Mouse (Mus musculus) skeletal muscle tissue, adult 2 months (tissue): Measurements from ENCODE around the gene Irx6.
A peak's percentile ranks its signal among the peaks of the same experiment; 100 is the strongest.

Experiments
- DNase-seq: peaks from one replicate; pipeline ENCODE4 v3.0.0-alpha.2; 2012; ENCODE audit warnings: low read depth, low spot score

Gene Irx6

DNA sequence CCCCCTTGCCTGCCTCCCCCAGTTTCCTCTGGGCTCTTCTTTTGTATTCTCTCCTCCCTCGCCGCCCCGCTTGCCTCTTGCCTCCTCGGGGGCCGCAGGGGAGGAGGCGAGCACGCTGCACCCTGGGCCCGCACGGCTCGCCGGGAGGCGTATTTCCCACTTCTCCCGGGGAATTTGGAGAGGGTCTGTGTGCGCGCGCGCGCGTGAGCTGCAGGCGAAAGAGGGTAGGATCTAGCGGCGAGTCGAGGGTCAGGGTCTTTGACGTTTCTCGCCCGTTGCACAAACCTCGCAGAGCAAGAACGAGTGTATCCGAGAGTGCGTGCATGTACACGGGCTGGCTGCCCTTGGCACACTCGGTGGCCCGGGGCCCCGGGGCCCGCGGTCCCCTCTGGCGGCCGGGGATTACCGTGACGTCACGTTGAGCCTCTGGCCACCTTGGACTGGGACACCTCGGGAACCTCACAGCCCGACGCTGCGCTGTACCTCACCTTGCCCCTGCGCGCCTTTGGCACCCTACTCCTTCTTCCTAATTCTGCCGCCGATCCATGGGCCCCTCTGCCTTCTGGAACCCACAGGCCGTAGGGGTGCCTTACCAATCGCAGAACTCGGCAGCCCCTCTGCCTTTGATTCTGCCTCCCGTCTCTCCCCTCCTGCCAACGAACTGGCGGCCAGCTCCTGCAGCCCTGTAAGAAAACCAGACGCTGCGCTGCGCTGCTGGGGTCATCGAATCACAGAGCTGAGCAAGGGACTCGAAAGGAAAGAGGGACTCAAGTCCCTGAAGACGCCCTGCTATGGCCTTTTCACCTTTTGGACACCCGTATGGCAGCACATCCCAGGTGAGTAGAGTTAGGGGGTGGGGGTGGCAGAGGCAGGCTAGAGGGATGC is at the start of gene Irx6:
Irx6 (plus strand) TSS at position 45 of the 885 bp plus-strand sequence.
- no peak for DNase-seq

DNA sequence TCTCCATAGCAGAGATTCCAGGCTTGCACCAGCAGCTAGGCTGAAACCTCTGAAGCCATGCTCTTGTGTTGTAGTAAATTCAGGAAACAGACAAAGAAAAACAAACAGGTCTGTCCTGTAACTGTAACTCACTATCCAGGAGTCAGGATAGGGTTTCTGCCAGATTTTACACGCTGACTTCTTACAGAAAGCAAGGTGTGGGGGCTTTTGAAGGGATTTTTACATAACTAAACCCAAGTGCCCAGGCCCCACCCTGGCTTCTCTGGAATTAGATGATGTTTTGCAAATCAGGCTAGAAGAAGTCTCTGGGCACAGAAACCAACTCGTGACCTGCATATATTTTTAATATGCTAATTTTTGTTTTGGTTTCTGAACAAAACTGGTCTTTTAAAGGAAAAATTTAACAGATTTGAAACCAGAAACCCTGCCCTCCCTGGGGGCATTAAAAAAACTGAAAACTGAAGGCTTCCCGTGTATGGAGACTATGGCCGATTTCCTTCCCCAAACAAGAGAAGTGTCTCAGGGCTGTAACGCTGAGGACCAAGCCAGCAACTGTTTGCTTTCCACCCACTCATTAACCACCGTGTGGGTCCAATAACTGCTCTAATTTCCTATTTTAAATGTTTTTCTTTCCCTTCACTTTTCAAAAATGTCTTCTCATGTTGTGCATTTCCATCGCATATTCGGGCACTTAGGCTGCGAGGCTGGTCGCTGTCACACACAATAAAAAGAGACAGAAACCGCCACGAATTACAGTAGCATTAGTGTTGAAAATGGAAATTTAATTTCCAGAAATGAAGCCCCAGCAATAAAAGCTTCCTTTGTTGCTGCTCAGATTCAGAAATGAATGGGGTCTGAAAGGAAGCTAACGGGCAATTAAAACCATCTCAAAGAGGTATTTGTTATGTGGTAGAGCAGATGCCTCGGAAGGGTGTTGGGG is 45.1 kb upstream of the Irx6 start:
- DNase-seq: no peak

DNA sequence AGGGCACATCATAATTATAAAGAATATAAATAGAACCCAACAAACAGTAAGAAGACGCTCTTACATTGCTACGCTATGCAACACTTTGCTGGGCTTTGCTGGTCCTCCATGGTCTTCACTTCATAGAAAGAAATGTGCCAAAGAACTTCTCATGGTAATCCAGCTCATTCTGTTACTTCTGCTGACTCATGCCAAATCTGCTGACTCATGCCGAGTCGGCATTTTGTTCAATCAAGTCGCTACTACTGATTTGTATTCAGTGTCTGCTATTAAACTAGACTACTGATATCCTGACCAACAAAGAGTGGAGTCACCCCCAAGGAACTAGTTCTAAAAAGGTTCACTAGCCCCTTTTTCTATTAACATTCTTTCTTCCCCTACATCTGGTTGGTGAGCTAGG is 40.9 kb upstream of the Irx6 start:
- no peak for DNase-seq

DNA sequence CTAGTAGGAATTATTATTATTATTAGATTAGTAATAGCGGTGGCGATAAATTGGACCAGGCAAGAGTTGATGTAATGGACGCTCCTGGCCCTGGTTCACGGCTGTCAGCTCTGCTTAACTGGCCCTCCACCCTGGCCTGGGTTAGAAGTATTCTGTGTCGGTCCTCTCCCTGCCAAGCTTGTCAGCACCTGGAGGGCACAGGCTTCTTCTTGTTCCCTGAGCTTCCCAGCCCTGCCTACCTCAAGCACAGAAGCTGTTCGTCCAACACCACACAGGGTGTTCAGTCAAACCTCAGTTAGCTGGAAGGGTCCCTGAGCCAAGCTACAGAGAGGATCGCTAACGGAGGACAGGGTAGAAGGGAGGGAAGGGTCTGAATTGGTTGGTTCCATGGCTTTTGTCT is 33.3 kb upstream of the Irx6 start:
- no peak for DNase-seq

DNA sequence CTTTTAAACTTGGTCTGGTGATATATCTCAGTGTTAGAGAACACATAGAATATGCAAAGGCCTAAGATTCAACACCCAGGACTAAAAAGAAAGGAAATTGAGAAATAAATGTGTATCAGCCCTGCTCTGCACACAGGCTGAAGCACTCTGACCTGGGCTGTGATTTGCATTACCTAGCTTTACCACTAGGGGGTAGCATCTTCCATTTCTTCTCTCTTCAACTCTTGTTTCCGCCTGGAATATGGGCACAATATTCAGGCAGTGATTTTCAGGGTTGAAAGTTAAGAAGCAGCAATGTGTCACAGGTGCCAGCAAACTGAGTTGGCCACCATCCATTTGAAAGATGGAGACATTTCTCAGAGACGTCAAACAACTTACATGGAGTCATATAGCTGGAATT is 27.5 kb upstream of the Irx6 start:
- DNase-seq: no peak

DNA sequence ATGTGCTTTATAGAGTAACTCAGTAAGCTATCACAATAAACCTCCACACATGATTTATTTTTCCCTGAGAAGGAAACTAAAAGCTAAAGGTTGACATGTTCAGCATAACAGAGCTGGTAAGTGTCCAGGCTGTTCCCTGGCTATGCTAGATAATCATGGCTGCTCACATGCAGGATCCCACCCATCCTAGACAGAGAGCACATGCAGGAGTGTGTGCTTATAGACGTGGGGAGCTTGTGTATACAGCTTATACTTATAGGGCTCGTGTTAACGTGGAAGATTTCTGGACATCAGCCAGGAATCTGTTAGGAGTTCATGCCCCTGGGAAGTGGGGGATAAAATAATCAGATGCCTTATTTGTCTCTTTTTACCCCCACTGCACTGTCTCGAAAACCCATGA is 9.9 kb upstream of the Irx6 start:
- no peak for DNase-seq

DNA sequence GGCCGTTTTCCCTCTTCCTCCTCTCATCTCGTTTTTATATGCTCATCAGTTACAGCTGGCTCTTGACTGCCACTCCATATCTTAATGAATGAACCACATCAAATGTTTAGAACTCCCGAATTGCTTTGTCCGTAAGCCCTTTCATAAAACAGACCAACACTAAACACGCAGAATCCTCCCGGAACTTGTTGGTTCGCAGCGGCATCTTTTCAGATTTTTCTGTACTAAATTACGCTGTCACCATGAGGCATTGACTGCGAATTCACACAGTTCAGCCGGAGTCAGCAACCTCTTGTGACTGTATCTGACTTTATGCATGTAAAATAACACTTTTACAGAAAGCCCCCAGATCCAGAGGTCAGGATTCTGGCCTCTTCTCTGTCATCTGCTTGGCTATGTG is 3.9 kb upstream of the Irx6 start:
- DNase-seq: no peak

DNA sequence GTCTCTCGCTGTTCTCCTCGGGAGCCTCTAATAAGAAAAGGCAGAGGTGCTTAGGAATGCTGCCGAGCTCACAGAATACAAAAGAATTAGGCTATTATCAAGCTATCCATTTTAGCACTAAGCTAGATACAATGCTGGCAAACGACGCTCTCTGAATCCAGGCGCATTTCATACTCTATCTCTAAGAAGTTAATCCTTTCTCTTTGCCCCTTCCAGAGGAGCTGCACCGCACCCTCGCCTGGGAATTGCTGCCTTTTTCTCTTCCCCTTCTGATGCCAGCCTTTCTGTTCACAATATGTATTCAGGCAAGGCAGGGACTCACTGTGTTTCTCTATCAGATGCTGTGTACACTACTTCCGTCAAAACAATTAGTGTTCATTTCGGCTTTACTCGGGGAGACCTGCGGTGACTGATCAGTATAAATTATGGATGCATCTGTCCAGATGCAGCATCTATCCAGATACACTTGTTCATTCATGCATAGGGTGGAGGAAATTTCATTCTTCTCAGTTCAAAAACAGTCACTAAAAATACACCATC is 3.4 kb upstream of the Irx6 start:
- DNase-seq: no peak

DNA sequence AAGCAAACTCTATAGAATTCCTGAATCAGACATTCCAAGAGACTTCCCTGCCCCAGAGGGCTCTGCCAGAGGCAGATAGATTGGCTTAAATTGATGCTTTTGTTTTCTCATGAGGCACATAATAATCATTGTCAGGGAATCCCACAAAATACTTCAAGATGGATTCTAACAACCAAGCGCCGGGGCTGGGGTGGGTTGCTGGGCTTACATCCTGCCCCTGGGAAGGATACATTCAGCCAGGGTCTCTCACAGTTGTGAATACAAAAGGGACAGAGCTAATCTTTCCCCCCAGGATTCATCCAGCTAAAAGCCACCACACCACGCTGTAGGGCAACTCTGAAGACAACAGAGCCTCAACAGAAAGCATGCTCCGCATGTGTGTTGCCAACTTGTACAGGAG is 2.2 kb upstream of the Irx6 start:
- DNase-seq: no peak

DNA sequence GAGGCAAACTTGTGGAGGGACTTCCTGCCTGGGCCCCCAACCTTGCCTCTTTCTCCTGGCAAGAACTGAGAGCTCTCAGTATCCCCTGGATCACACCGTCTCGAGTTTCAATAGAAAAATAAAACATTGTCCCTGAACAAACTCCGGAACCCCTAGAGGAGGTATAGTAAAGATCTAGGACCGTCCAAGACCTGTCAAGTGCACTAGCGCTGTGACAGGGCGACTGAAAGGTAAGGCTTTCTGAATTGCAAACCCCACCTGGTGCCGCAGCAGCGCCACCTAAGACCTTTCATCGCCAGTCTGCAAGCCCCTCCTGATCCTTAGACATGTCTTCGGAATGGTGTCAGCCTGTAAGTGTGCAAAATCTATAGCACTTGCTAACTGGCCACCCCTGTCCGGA is 987 bp upstream of the Irx6 start:
- no peak for DNase-seq

DNA sequence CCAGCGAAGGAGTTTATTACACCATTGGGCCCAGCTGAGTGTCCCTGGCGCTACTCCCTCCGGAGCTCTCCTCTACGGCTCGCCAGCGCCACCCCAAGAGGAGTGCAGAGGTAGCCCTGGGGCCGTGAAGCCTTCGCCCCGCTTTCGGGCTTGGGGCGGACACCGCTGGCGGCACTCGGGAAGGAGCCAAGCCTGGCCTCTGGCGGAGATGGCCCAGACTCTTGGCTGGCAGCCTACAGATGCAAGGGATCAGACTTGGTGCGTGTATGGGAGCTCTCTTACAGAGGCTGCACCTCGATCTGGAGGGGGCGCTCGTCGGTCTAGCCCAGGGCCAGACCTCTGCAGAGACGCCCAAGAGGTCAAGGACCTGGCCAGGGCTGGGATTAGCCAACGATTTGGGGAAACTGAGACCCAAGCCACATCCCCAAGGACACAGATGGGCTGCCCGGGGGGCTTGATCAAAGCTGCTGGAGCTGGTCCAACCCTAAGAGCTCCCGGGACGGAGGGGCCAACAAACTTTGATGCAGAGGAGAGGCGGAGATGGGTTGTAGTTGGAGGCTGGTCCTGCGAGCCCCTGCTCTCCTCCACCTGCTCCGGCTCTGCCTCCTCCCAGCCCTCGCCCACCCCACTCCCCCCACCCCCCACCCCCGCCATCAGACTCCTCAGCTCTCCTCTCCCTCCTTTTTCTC is 389 bp upstream of the Irx6 start:
- DNase-seq: peak; percentile 3

DNA sequence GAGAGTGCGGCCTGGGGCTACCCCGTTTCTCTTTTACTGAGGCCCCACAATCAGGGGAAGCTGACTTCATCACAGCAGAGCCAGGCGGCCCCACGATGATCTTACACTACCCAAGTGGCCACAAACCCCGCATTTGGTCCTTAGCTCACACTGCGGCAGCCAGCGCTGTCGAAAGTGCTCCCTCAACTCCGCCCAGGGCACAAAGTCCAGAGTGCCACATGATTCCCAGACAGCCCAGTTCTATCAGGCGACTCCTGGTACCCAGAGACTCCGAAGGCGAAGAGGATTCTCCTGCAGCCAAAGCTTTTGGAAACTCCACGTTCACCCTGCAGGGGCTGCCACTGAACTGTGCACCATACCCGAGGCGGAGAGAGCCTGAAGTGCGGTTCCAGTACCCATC is 4.3 kb downstream of the Irx6 start:
- DNase-seq: no peak

DNA sequence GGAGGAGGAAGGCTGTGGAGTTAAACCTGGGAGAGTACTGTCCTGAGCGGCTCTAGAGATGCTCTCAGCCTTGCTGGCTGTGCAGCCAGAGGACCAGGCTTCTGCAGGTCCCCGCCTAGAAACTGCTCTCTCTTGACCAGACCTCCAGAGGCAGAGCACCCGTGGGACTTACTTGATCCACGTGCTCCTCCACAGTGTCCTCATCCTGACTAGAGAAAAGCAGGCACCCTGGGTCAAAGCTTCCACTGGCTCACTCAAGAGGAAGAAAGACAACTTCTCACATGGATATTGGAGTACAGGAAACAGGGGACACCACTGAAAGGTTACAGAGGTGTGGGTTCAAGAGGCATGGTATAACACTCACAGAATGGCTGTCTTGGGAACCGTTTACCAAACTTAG is 23.3 kb downstream of the Irx6 start:
- DNase-seq: no peak

DNA sequence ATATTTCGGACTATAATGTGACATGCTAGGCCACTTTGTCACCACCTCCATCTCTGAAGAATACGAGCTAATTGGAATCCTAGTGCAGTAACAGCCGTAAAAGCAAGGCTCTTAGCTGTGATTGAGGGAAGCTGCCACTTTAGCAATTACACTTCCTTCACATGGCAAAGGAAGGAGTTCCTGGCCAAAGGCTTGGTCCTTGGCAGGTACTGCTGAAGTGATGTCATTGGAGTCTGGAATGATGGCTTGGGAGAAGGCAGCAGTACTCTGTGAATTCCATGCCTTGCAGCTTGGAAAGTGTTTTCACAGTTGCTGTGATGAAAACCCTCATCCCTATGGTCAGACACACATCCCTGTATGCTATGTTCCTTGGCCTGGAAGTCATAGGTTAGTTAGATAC is 24.3 kb downstream of the Irx6 start:
- peak; percentile 5 for DNase-seq

DNA sequence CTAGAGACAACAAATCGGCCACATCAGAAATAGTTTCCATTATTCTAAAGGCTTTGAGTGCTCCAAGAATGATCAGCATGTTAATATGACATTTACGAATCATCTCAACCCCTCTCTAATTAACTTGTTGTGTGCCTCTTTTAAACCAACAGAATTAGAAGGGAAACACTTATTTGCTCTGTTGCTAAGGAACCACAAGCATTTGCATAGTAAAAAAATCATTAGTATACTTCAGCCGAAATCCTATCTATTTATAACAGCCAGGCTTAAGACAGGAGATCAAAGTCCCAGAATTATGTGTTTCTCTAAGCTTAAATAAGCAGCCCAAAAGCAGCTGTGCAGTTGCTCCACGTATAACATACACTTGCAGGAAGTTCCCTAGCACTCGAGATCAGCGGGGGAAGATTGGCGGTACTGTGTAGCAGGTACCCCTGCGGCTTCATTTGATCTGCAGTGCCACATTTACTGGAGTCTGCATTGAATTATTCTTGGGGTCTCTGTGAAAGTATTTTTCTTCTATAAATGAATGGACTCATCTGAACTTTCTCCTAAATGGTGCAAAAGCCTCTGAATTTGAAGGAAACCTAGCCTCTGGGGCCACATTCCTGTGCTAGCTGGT is 25.9 kb downstream of the Irx6 start:
- DNase-seq: no peak

DNA sequence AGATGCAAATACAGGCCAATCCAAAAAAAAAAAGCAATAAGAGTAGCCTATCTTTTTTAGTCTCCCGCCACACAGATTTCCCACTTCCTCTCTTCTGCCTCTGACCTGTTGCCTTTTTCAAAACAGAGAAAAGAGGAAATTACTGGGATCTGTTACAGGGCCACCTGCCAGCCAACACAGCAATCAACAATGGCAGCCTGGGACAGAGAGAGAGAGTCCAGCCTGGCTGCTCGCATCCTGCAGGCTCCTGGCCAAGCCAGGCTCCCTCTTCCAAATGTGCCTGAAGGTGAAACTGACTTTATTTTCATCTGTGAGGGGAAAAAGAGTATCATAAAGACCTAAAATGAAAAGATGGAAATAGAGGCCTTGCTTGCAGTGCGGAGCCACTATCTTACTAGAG is 29.3 kb downstream of the Irx6 start:
- no peak for DNase-seq

DNA sequence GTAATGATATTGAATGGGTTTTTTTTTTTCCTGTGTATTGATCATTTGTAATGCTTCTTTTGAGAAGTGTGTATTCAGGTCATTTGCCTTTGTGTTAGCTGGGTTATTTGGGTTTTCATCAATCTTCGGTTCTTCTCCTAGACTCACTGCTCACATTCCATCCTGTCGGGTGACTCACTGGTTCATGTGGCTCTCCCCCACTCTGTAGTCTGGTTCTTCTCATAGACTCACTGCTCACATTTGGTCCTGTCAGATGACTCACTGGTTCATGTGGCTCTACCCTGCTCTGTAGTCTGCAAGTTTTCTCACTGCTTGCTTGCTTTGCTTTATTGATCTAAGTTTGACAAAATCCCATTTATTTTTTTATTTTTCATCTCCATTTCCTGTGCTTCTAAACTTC is 32.2 kb downstream of the Irx6 start:
- no peak for DNase-seq

DNA sequence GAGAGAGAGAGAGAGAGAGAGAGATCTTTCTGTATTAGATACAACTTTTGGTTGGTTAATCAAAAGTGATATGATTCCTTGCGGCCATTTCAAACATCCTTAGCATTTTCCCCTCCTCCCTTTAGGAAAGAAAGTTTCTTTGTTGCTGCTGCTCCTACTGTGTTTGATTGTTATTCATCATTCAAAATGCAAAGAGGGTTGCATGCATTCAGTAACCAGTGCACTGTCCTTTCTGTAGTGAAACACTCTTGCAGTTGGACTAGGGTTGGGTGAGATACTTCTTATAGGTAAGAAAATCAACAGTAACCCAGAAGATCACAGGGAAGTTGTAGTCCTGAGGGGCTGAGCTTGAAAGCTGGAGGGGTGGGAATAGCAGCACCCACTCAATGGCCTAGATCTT is 39.2 kb downstream of the Irx6 start:
- DNase-seq: no peak

DNA sequence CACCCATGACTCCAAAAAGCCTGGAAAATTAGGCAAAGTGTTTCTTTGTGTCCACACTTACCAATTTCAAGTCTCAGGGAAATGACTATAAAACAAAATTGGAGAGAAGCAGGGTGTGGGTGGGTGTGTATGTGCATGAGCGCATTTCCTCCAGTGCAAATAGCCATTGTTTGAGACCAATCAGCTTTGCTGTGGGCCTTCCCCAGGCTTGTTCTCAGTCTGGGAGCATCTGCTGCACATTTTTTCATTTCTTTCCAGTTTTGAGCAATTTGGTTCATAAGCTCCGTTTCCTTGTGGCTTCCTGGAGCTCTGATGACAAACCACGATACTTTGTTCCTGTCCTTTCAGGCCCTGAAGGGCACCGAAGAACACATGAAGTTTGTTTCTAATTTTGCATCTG is 43.3 kb downstream of the Irx6 start:
- DNase-seq: no peak

DNA sequence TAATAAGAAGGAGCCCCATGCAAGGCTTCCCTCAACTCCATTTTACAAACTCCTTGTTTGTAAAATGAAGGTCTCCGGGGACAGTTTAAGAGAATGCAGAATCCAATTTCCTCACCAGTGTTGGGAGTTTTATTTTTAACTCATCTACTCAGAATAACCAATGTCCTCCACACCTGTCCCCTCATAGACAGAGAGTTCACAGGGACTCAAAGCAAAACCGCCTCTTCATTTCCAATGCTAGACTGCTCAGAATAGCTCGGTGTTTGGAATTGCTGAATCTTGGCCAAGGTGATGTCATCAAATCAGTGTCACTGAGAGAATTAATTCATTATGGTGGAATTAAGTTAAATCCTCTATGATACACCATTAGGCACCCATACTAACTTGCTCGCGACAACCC is 44.0 kb downstream of the Irx6 start:
- no peak for DNase-seq

DNA sequence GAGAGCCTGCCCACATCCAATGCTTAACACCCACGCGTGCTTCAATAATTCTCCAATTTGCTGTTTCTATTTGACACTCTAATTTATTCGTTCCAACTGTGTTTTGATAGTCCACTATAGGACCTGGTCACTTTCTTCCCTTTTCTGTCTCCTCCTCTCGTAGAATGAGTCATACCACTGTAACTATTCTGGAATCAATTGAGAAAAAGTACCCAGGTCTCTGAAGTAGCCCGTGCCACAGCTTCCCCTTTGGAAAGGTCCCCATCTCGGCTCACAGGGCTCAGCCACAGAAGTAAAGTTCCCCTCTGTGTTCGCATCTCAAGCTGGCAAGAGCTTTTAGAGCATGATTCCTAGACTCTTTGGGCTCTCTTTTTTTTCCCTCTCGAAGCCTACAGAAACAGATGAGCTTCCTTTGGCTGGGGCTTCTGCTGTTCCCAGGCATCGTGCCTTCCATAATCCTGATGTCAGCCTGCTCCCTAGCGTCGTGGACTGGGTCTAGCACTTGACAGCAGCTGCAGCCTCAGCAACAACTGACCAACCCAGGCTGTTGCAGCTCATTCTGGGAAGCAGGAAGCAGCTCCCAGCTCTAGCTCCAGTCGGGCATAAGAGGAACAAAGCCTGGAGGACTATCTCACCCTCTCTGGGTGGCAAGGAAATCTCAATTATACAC is 47.3 kb downstream of the Irx6 start:
- peak; percentile 49 for DNase-seq
